Mouse (Mus musculus) erythroblast, adult 5-6 weeks (primary cell): ENCODE measurements around the gene Sarm1. TPM values are rescaled to one million over a fixed set of nuclear protein-coding genes. Genes with fewer than 3 reads are reported as not detected.
"Not testable (repeated sequence)": the region's sequence is repeated elsewhere in the genome, so short reads cannot be mapped to it uniquely, and the experiment has no call there.

Experiments used
- ATAC-seq: replicated peaks from 2 replicates; pipeline ENCODE4 v1.8.0; 2016; ENCODE audit warnings: moderate number of reproducible peaks, mild to moderate bottlenecking, moderate TSS enrichment, inconsistent platforms; ENCODE audit not compliant: poor library complexity, low FRiP score, severe bottlenecking
- total RNA-seq, 2 experiments: library from RNA; stranded (forward) in 1 of 2; stranded (reverse) in 1 of 2; fragments of 150-400 nt in 1 of 2; fragments of 200-764, 138-1000 nt in 1 of 2; gene quantifications; 2 replicates each; pipeline versions ENCODE4 v1.2.3 to v1.2.4; 2015 to 2017; ENCODE audit warnings: low replicate concordance in 2 of 2

Gene Sarm1
- total RNA-seq (2015; ENCODE audit: low replicate concordance) (not detected in 2 replicates), total RNA-seq (2017; ENCODE audit: low replicate concordance) (not detected in 2 replicates)

GRCm38 (mm10) chr11:78497544-78498522 lies at the start of gene Sarm1:
Gene Sarm1, minus strand, starts transcription at chr11:78497754.
- peak; percentile 95 for ATAC-seq

- ATAC-seq = no peak
Observed at GRCm38 (mm10) chr11:78545181-78545580, 47.6 kb upstream of the Sarm1 start.

- ATAC-seq = no peak
Observed at GRCm38 (mm10) chr11:78544449-78545111, 47.0 kb upstream of the Sarm1 start.

DNA sequence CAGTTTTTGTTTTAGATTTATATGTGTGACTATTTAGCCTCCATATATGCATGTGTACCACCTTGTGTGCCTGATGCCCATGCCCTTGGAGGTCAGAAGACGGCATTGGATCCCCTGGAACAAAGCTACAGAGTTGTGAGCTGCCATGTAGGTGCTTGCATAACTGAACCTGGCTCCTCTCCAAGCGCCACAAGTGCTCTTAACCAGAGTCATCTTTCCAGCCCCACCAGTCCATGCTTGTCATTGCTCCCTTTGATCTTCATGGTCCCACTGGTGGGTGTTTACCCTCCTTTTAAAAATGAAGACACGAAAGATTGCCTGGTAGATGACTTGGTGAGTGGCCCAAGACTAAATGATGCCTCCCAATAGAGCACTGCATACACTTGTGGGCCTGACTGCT lies 42.8 kb upstream of the Sarm1 start:
- no peak for ATAC-seq

DNA sequence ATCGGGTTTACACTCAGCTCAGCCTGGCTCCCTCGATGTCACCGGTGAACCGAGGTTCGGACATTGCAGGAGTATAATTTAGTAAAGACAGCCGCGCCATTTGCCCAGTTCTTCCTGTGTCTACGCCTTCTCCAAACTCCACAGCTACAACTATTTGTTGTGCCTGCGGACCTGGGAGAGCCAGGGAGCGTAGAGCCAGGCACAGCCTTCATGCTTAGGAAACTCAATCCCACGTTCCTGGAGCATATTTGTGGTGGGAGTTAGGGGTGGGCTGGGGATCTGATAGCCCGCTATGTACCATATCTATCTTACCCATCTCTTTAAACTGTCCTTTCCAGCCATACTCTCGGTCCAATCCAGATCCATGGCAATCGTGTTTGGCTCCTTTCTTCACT lies 39.1 kb upstream of the Sarm1 start:
- no peak for ATAC-seq

GRCm38 (mm10) chr11:78536080-78536689 lies 38.6 kb upstream of the Sarm1 start, which contains the start of the genes Tnfaip1 and Ift20:
Gene Tnfaip1, minus strand, starts transcription at chr11:78536332.
Gene Ift20, plus strand, starts transcription at chr11:78536361.
- peak; percentile 96 for ATAC-seq

DNA sequence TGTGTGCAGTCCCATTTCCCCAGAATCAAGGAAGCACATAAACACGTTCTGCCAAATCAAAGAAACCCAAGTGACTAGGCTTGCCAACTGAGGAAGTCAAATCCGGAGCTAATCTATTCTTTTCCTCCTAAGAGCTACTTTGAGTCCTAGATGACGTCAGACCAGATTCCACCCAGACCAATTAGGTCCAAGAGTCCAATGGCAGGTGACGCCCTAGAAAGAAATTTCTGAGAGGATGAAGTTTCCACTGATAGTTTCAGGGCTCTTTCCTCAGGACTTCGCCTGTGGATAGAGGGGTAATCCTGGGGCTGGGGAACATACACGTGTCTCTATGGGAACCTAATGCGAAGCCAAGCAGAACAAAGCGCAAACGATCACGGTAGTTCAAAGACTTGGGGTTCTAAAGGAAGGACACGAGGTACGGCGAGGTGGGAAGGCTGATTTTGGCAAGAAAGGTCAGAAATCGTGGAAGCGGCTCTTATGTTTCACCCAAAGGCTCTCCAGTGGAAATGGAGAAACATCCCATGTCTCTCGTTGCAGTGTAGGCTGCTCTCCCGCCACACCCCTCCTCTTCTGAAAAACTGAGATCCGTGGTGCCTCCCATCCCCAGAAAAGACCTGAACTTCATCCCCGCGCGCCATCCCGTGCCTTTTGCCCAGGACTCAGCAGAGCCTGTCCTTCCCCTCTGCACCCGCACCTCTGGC lies 38.0 kb upstream of the Sarm1 start:
- ATAC-seq = no peak

- ATAC-seq = no peak
Observed at GRCm38 (mm10) chr11:78534516-78534915, 37.0 kb upstream of the Sarm1 start.

DNA sequence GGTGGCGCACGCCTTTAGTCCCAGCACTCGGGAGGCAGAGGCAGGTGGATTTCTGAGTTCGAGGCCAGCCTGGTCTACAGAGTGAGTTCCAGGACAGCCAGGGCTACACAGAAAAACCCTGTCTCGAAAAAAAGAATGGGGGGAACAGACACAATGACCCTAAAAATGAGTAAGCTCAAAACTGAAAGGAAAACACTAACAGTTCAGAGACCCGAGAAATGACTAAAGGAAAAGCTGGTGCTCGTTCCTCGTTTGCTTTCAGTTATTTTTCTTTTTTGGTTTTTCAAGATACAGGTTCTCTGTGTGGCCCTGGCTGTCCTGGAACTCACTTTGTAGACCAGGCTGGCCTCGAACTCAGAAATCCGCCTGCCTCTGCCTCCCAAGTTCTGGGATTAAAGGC lies 34.0 kb upstream of the Sarm1 start:
- ATAC-seq = not testable (repeated sequence)

DNA sequence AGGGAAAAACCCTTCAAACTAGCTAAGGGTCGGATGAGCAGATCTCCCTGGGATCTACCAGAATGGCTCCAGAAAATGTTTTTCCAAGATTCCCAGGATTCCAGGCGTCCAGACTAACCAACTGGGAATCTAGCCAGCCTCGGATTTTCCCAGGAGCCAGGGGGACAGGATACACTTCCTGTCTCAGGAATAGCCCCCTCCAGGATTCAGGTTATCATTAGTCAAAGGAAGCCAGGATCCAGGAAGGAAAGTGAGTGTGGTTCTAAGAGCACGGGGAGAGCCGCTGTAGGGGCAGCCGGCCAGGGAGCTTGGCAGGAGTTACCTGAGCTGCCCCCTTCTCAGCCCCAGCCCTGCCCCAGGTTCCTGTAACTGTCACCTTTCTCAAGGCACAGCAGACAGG lies 33.5 kb upstream of the Sarm1 start:
- no peak for ATAC-seq

GRCm38 (mm10) chr11:78530001-78530400 lies 32.4 kb upstream of the Sarm1 start:
- ATAC-seq = 0 out of 2 replicates have a peak, but pooled peaks have one; percentile 34

DNA sequence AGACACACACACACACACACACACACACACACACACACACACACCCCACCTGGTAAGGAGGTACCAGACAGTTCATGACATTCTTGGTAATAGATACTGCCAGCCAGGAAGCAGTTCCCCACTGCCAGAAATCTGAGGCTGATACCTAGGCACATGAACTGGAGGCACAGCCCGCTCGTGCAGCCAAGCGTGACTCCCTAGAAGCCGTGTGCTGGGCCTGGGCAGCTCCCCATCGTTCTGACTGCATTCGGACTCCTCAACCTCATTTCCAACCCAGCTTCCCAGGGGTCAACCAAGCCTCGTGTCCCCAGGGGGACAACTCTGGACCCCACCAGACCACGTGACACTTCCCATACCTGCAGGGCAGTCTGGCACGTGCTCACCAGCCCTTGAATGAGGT lies 31.2 kb upstream of the Sarm1 start:
- ATAC-seq = no peak

DNA sequence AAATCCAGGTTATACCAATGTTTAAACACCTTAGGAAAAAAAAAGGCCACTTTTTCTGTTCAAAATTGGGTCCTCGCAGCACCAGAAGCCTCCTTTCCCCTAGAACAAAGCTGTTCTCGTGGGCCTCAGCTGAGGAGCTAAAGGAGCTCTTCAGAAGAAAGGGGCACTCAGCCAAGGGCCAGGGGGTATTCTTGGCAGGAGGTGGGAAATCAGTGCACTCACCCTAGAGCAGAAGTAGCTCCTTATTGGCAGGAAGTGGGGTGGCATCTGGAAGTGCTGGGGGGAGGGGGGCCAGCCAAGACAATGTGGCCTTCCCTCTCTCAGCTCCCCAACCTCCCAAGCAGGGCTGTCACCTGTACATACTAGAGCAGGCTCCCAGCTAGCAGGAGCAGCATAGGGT lies 27.3 kb upstream of the Sarm1 start:
- no peak for ATAC-seq

- no peak for ATAC-seq
Observed at GRCm38 (mm10) chr11:78523241-78523955, 25.8 kb upstream of the Sarm1 start.

- ATAC-seq = no peak
Observed at GRCm38 (mm10) chr11:78522481-78522997, 25.0 kb upstream of the Sarm1 start.

DNA sequence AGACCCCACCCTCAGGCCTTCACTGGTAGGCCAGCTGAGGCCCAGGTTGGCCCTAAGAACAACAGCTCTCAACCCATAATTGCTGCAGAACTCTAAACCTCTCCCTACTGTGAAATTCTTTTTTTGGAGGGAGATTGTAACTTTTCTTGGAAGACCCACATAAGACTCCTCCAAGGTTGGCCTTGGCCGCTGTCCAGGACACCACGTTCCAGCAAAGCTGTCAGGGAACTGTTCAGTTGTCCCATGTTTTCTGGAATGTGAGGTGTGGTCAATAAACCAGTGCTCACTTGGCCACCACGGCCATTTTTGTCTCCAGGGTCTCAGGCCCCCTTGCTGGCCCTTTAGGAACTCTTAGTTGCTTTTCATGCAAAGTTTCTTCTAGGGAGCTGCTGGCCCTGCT lies 24.3 kb upstream of the Sarm1 start:
- no peak for ATAC-seq

DNA sequence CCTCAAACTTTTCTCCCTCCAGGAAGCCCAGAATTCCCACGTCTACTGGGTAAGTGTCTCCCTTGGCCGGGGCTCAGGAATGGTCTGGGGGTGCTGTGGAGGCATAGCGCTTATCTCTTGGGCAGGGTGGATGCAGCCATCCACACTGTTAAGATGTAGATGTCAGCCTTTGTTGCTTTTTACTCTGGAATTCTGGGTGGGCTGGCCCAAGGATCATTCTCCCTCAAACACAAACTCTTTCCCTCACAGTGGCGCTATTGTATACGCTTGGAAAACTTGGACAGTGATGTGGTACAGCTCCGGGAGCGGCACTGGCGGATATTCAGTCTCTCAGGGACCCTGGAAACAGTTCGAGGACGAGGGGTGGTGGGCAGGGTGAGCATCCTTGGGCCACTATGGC lies 21.4 kb upstream of the Sarm1 start:
- ATAC-seq = no peak

DNA sequence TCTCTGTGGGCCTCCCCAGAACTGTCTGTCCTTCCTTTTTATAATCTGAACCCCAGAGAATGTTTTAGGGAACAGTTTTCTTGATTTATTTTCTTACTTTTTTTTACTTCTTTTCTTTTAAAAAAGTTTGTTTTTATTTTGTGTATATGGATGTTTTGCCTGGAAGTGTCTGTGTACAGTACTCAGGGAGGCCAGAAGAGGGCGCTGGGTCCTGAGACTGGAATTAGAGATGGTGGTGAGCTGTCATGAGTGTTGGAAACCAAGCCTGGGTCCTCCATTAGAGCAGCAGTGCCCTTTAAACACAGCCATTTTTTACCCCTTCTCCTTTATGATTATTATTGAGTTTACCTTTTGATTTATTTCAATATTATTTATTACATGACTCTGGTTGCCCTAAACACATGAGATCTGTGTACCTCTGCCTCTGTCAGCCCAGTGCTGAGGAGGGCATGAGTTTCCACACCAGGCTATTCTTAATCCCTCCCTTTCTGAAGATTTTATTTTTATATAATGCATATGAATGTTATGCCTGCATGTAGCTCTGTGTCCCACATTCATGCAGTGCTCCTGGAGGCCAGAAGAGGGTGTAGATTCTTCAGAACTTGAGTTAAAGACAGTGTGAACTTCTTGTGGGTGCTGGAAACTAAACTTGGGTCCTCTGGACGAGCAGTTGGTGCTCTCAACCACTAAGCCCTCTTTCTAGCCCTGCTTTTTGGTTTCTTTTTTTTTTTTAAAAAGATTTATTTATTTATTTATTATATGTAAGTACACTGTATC lies 18.2 kb upstream of the Sarm1 start:
- no peak for ATAC-seq
